Mouse (Mus musculus) heart, embryonic 11.5 days (tissue): Measurements from ENCODE around the gene Rbl2. TPM values are rescaled to one million over a fixed set of nuclear protein-coding genes. Genes with fewer than 3 reads are reported as not detected.
A peak's percentile ranks its signal among the peaks of the same experiment; 100 is the strongest.

Experiments
- ATAC-seq: fragments of 200-750 bp; cut with Nextera tagmentation; replicated peaks from 2 replicates; pipeline ENCODE4 v1.8.0; 2017; ENCODE audit warnings: moderate library complexity; ENCODE audit not compliant: insufficient number of reproducible peaks, low FRiP score, low TSS enrichment
- H3K27ac ChIP-seq: fragments of 300-500 bp; sonication (generic); 2 replicates; pipeline ENCODE4 v1.5.1; 2014; ENCODE audit warnings: mild to moderate bottlenecking, low read depth, low read length
- H3K27me3 ChIP-seq: fragments of 300-500 bp; sonication (generic); 2 replicates; pipeline ENCODE4 v1.6.1; 2014; ENCODE audit warnings: mild to moderate bottlenecking, low read length, mixed read lengths; ENCODE audit not compliant: control insufficient read depth, insufficient read depth
- H3K36me3 ChIP-seq: fragments of 300-500 bp; sonication (generic); 2 replicates; pipeline ENCODE4 v1.6.1; 2014; ENCODE audit warnings: mild to moderate bottlenecking, low read length, moderate library complexity, mixed read lengths; ENCODE audit not compliant: control insufficient read depth, insufficient read depth
- H3K4me1 ChIP-seq: fragments of 300-500 bp; sonication (generic); 2 replicates; pipeline ENCODE4 v1.6.1; 2014; ENCODE audit warnings: low read length; ENCODE audit not compliant: control insufficient read depth, insufficient read depth
- H3K4me2 ChIP-seq: fragments of 300-500 bp; sonication (generic); 2 replicates; pipeline ENCODE4 v1.6.1; 2014; ENCODE audit warnings: mild to moderate bottlenecking, moderate library complexity
- H3K4me3 ChIP-seq: fragments of 300-500 bp; sonication (generic); 2 replicates; pipeline ENCODE4 v1.5.1; 2014; ENCODE audit warnings: low read depth, low read length
- H3K9ac ChIP-seq: fragments of 300-500 bp; sonication (generic); 2 replicates; pipeline ENCODE4 v1.6.1; 2014; ENCODE audit warnings: mild to moderate bottlenecking, low read depth, low read length, moderate library complexity
- H3K9me3 ChIP-seq: fragments of 300-500 bp; sonication (generic); replicated peaks from 2 replicates; pipeline ENCODE4 v1.6.1; 2016; ENCODE audit warnings: low read length; ENCODE audit not compliant: control insufficient read depth
- WGBS: fragments of 180-500 bp; shearing (Covaris S2); extraction: QIAGEN DNeasy Blood & Tissue Kit; methylation state at CpG from one replicate; pipeline ENCODE4 v1.1.7; 2014; ENCODE audit not compliant: insufficient replicate concordance; 5-methylcytosine and 5-hydroxymethylcytosine counted together
- polyA plus RNA-seq: library from polyadenylated mRNA; unstranded; fragments of >200 nt; fragmentation: Nextera tagmentation; extraction: Ambion mirVana; gene quantifications from 2 replicates; pipeline ENCODE4 v1.2.1, GENCODE M21; 2014

Gene Rbl2
- polyA plus RNA-seq, 1 experiment from 2014 or later = 14.7 TPM

- Histone ChIP-seq H3K36me3 (no peaks in the 10 kb centered on the region), H3K9me3 (no peaks in the 10 kb centered on the region), H3K4me3 (no peak overlapping the region), H3K27ac (no peak overlapping the region), H3K9ac (no peak overlapping the region), H3K4me1 (peaks cover 6% of the 10 kb centered on the region), H3K4me2 (no peak overlapping the region), H3K27me3 (no peaks in the 10 kb centered on the region)
- no peak for ATAC-seq
- 74% methylated on average over 14 of the region's 14 CpGs for WGBS
These were observed 65.7 kb downstream of the Rbl2 start for GRCm38 (mm10) chr8:91135308-91136181.

GRCm38 (mm10) chr8:91140828-91141227, 71.0 kb downstream of the Rbl2 start:
- no peak for ATAC-seq
- Histone ChIP-seq H3K4me3 (no peak overlapping the region), H3K4me2 (no peak overlapping the region), H3K36me3 (no peaks in the 10 kb centered on the region), H3K9me3 (0 out of 2 replicates have a peak, but pooled peaks cover 3% of the 10 kb centered on the region), H3K27me3 (no peaks in the 10 kb centered on the region), H3K4me1 (no peaks in the 10 kb centered on the region), H3K27ac (no peak overlapping the region), H3K9ac (no peak overlapping the region)
- 80% methylated on average over 4 of the region's 4 CpGs for WGBS

- no peak for ATAC-seq
- WGBS = 11% methylated on average over 6 of the region's 6 CpGs
- no peak overlapping the region for H3K27ac ChIP-seq
- H3K9ac ChIP-seq = no peak overlapping the region
- no peaks in the 10 kb centered on the region for H3K9me3 ChIP-seq
- H3K4me2 ChIP-seq = peak overlapping the region; percentile 49
- no peaks in the 10 kb centered on the region for H3K36me3 ChIP-seq
- H3K4me3 ChIP-seq = no peak overlapping the region; the same call in 1 of the 2 replicates
- H3K4me1 ChIP-seq = no peaks in the 10 kb centered on the region
- no peaks in the 10 kb centered on the region for H3K27me3 ChIP-seq
These were observed 77.9 kb downstream of the Rbl2 start for GRCm38 (mm10) chr8:91147715-91148114.

DNA sequence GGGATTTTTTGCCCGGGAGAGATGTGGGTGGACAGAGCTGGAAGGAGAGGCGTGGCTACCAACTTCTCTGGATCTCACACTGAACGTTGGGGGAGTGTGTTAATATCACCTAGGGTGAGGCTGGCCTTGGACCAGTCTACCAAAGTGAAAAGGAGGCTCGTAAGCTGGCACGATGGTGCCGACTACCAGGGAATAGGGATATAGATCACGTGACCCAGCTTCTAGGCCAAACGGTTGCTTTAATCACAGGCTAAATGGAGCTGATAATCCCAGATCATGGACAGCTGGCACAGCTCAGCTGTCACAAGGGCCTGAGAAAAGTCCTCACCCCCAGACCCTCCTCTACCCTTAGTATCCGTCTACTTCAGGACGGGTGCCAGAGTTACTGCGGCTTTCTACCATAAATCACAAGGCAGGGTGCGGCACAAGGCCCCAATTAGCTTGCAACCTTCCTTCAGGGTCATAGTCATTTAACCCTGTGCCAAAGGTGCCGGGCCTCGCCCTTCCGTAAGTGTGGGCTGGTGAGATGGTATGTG, 78.9 kb downstream of the Rbl2 start:
- H3K9ac ChIP-seq = no peak overlapping the region
- H3K36me3 ChIP-seq = no peaks in the 10 kb centered on the region
- WGBS = 71% methylated on average over 15 of the region's 15 CpGs
- no peaks in the 10 kb centered on the region for H3K4me1 ChIP-seq
- no peak overlapping the region for H3K27ac ChIP-seq
- no peaks in the 10 kb centered on the region for H3K27me3 ChIP-seq
- H3K9me3 ChIP-seq = no peaks in the 10 kb centered on the region
- H3K4me3 ChIP-seq = no peak overlapping the region
- no peak for ATAC-seq
- no peak overlapping the region for H3K4me2 ChIP-seq

DNA sequence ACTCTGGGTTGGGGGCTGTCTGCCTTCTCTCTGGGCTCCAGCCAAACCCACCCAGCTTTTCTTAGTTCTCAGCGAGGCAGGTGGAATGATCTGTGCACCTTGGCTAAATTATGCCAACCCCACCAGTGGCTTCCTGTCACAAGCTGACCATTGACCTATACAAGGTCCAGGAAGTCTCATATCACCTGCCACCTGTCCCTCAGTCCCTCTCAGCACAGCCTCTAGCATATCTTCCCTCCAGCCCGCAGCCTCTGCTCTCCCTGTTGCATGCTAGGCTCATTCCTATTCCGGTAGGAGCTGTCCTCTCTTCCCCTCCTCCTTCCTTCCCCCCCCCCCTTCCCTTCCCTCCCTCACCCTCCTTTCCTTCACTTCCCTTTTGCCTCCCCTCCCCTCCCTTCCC, 79.4 kb downstream of the Rbl2 start:
- H3K27me3 ChIP-seq = no peaks in the 10 kb centered on the region
- 44% methylated on average over 3 of the region's 3 CpGs for WGBS
- no peak overlapping the region for H3K4me3 ChIP-seq
- H3K9me3 ChIP-seq = no peaks in the 10 kb centered on the region
- no peak overlapping the region for H3K27ac ChIP-seq
- H3K4me2 ChIP-seq = no peak overlapping the region
- H3K4me1 ChIP-seq = no peaks in the 10 kb centered on the region
- H3K9ac ChIP-seq = no peak overlapping the region
- no peak for ATAC-seq
- no peaks in the 10 kb centered on the region for H3K36me3 ChIP-seq

- no peaks in the 10 kb centered on the region for H3K9me3 ChIP-seq
- no peak for ATAC-seq
- 83% methylated on average over 7 of the region's 7 CpGs for WGBS
These were observed 81.7 kb downstream of the Rbl2 start for GRCm38 (mm10) chr8:91151531-91151930.

DNA sequence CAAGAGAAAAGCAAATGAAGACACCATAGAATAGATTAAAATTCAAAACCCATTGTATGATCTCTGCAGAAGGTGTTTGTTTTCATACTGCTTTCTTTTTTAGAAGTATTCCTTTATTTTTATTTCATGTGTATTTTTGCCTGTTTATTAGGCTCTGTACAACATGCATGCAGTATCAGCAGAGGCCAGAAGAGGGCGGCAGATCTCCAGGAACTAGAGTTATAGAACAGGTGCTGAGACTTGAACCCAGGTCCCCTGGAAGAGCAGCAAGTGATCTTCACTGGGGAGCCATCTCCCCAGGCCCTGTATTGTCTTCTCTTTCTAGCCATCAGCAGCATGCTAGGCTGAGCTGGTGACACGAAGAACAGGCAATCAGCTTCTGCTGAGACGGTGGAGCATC, 84.0 kb downstream of the Rbl2 start:
- H3K4me1 ChIP-seq = no peaks in the 10 kb centered on the region
- WGBS = 63% methylated on average over 3 of the region's 3 CpGs
- H3K4me2 ChIP-seq = no peak overlapping the region
- no peaks in the 10 kb centered on the region for H3K9me3 ChIP-seq
- no peaks in the 10 kb centered on the region for H3K36me3 ChIP-seq
- no peak overlapping the region for H3K27ac ChIP-seq
- no peak for ATAC-seq
- H3K9ac ChIP-seq = no peak overlapping the region
- H3K27me3 ChIP-seq = no peaks in the 10 kb centered on the region
- no peak overlapping the region for H3K4me3 ChIP-seq

More at GRCm38 (mm10) chr8:91151531-91151930, 81.7 kb downstream of the Rbl2 start:
- no peak overlapping the region for H3K4me2 ChIP-seq
- H3K27ac ChIP-seq = no peak overlapping the region
- no peak overlapping the region for H3K9ac ChIP-seq
- H3K4me3 ChIP-seq = no peak overlapping the region
- H3K4me1 ChIP-seq = no peaks in the 10 kb centered on the region
- H3K27me3 ChIP-seq = no peaks in the 10 kb centered on the region
- no peaks in the 10 kb centered on the region for H3K36me3 ChIP-seq

DNA sequence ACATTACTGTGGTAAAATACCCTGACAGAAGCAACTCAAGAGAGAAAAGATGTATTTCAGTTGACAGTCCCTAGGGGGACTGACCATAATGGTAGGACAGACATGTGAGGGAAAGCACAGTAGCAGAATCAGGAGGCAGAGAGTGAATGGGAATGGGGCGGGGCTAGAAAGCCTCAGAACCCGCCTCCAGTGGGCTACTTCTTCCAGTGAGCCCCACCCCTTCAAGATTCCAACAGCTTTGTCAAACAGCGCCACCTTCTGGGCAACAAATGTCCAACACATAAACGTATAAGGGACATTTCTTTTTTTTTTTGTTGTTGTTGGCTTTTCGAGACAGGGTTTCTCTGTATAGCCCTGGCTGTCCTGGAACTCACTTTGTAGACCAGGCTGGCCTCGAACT, 84.7 kb downstream of the Rbl2 start:
- H3K9me3 ChIP-seq = no peaks in the 10 kb centered on the region
- H3K27me3 ChIP-seq = no peaks in the 10 kb centered on the region
- WGBS = 39% methylated on average over 6 of the region's 6 CpGs
- H3K27ac ChIP-seq = no peak overlapping the region
- H3K4me2 ChIP-seq = no peak overlapping the region
- ATAC-seq = no peak
- H3K36me3 ChIP-seq = no peaks in the 10 kb centered on the region
- H3K4me3 ChIP-seq = no peak overlapping the region
- no peak overlapping the region for H3K9ac ChIP-seq
- H3K4me1 ChIP-seq = no peaks in the 10 kb centered on the region

DNA sequence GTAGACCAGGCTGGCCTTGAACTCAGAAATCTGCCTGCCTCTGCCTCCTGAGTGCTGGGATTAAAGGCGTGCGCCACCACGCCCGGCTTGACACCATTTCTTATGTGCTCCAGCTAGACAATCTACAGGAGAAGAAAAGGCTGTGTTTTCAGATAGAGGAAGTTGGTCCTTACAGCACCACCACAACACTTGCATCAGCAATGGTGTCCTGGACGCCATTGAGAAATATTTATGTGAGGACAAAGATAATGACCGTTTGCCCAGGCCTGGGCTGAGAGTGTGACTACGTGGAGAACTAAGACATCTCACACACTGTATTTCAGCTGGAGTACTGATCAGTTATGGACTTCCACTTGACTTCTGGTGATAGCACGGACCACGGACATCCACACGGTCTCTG, 88.8 kb downstream of the Rbl2 start:
- Histone ChIP-seq H3K27me3 (no peaks in the 10 kb centered on the region), H3K4me1 (no peaks in the 10 kb centered on the region), H3K27ac (no peak overlapping the region), H3K36me3 (no peaks in the 10 kb centered on the region), H3K9ac (no peak overlapping the region), H3K4me2 (no peak overlapping the region), H3K9me3 (no peaks in the 10 kb centered on the region), H3K4me3 (no peak overlapping the region)
- WGBS = 90% methylated on average over 10 of the region's 10 CpGs
- no peak for ATAC-seq
